Mouse (Mus musculus): ENCODE data around the gene Endog. TPM values are rescaled to one million over a fixed set of nuclear protein-coding genes. Genes with fewer than 3 reads are reported as not detected.
A peak's percentile ranks its signal among the peaks of the same experiment; 100 is the strongest.
"Not testable (repeated sequence)": the region's sequence is repeated elsewhere in the genome, so short reads cannot be mapped to it uniquely, and the experiment has no call there.

Endog gene
- total and polyA plus RNA-seq, 3 experiments: 1.1 to 36.0 (median 7.8) TPM

DNA sequence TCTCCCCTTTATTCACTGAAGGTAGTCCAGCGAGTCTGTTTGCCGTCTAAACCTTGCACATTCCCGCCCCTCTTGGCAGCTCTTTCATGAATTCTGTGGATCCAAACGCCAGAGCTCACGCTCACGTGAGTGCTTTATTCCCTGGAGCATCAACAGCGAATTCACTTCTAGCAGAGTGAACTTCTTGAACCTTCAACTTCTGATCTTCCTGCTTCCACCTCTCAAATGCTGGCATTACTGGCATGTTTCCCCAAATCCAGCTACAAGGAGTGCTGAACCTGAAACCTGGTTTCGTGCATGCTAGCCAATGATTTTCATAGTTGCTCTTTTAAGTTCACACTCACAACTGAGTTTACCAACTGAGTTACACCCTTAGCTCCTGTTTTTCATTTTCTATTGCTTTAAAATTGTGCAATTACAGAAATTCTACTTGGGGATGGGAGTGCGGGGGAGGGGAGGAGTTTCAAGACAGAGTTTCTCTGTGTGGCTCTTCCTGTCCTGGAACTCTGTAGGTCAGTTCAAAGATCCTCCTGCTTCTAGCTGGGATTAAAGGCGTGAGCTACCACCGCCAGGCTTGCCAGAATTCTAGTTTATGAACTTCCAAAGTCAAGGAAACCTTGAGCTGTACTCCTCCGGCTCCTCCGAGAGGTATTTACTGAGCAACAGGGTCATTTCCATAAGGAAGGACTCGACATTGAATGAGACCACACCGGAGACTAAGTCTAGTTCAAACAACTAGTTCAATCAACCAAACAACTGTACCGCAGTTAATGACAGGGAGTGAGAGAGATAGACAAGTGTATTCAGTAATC is 38.3 kb upstream of the Endog start:
- TF ChIP-seq GATA2 (IDR thresholded peaks at IDR 0.05; ENCODE audit: borderline replicate concordance, low read depth, low read length) (no peak), POLR2AphosphoS5 (IDR thresholded peaks at IDR 0.05; ENCODE audit: insufficient replicate concordance, low read depth, low read length) (0 out of 2 replicates have a peak, but pooled peaks have one; percentile 40)
- H3K4me1 ChIP-seq (ENCODE audit: insufficient read depth, low read depth, low read length): peaks cover 48% of the 10 kb centered on the region
- ATAC-seq (ENCODE audit: extremely low read depth, insufficient number of reproducible peaks, low FRiP score, poor library complexity, severe bottlenecking) (no peak), DNase-seq (ENCODE audit: low spot score) (peak; percentile 27)
- H3K9me3 ChIP-seq (replicated peaks): peaks cover 5% of the 10 kb centered on the region
- H3K4me3 ChIP-seq (ENCODE audit: low read depth, low read length): peak overlapping the region; percentile 98
- peaks cover 30% of the 10 kb centered on the region for H3K36me3 ChIP-seq (replicated peaks)
- no peaks in the 10 kb centered on the region for H3K27me3 ChIP-seq (ENCODE audit: insufficient read depth, low read length)

- Histone ChIP-seq H3K4me1 (ENCODE audit: insufficient read depth, low read depth, low read length) (peaks cover 48% of the 10 kb centered on the region), H3K4me3 (ENCODE audit: low read depth, low read length) (peak within 1 kb of the TSS; percentile 98), H3K9me3 (replicated peaks) (peaks cover 5% of the 10 kb centered on the region), H3K36me3 (replicated peaks) (peaks cover 38% of the 10 kb centered on the region), H3K27me3 (ENCODE audit: insufficient read depth, low read length) (no peaks in the 10 kb centered on the region)
- ATAC-seq (ENCODE audit: extremely low read depth, insufficient number of reproducible peaks, low FRiP score, poor library complexity, severe bottlenecking): peak; percentile 75
- DNase-seq (ENCODE audit: low spot score): peak; percentile 95
- TF ChIP-seq GATA2 (IDR thresholded peaks at IDR 0.05; ENCODE audit: borderline replicate concordance, low read depth, low read length): no peak
- no peak for TF ChIP-seq POLR2AphosphoS5 (IDR thresholded peaks at IDR 0.05; ENCODE audit: insufficient replicate concordance, low read depth, low read length)
- no peak for TF ChIP-seq TAL1 (conservative IDR thresholded peaks at IDR 0.05; ENCODE audit: low read depth, low read length)
- TF ChIP-seq CTCF (IDR thresholded peaks at IDR 0.05; ENCODE audit: low read depth, low read length): no peak
Observed at GRCm38 (mm10) chr2:30133613-30134377, 37.5 kb upstream of the Endog start, which contains the start of gene Tbc1d13. Gene Tbc1d13, plus strand, starts transcription at chr2:30133746.

DNA sequence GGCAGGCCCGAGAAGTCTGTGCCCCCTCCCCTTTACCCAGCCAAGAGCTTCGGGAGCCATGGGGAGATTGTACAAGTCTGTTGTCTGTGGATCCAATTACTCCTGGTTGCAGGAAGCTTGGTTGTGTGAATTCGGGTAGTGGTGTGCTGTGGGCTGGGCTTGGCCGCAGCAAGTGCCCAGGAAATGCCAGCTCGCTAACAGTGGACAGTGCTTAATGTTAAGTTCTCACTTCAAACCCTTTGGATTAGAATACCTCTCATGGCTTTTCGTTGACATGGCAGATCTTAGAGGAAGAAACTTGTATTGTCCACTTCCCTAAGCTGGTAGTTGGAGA is 36.9 kb upstream of the Endog start:
- H3K9me3 ChIP-seq (replicated peaks): peaks cover 5% of the 10 kb centered on the region
- no peak for TF ChIP-seq TAL1 (conservative IDR thresholded peaks at IDR 0.05; ENCODE audit: low read depth, low read length)
- no peak for TF ChIP-seq CTCF (IDR thresholded peaks at IDR 0.05; ENCODE audit: low read depth, low read length)
- no peak for TF ChIP-seq GATA1 (IDR thresholded peaks at IDR 0.05; ENCODE audit: borderline replicate concordance, low read length)
- TF ChIP-seq POLR2AphosphoS5 (IDR thresholded peaks at IDR 0.05; ENCODE audit: insufficient replicate concordance, low read depth, low read length): no peak
- no peak for TF ChIP-seq GATA2 (IDR thresholded peaks at IDR 0.05; ENCODE audit: borderline replicate concordance, low read depth, low read length)
- peaks cover 42% of the 10 kb centered on the region for H3K36me3 ChIP-seq (replicated peaks)
- no peaks in the 10 kb centered on the region for H3K27me3 ChIP-seq (ENCODE audit: insufficient read depth, low read length)
- peak overlapping the region; percentile 98 for H3K4me3 ChIP-seq (ENCODE audit: low read depth, low read length)
- DNase-seq (ENCODE audit: low spot score) (no peak), ATAC-seq (ENCODE audit: extremely low read depth, insufficient number of reproducible peaks, low FRiP score, poor library complexity, severe bottlenecking) (no peak)
- H3K4me1 ChIP-seq (ENCODE audit: insufficient read depth, low read depth, low read length): peaks cover 48% of the 10 kb centered on the region

- H3K27me3 ChIP-seq (ENCODE audit: insufficient read depth, low read length): no peaks in the 10 kb centered on the region
- TF ChIP-seq CTCF (IDR thresholded peaks at IDR 0.05; ENCODE audit: low read depth, low read length) (no peak), POLR2AphosphoS5 (IDR thresholded peaks at IDR 0.05; ENCODE audit: insufficient replicate concordance, low read depth, low read length) (no peak), GATA2 (IDR thresholded peaks at IDR 0.05; ENCODE audit: borderline replicate concordance, low read depth, low read length) (no peak), TAL1 (conservative IDR thresholded peaks at IDR 0.05; ENCODE audit: low read depth, low read length) (no peak), GATA1 (IDR thresholded peaks at IDR 0.05; ENCODE audit: borderline replicate concordance, low read length) (no peak)
Observed at GRCm38 (mm10) chr2:30134928-30135620, 36.2 kb upstream of the Endog start.

GRCm38 (mm10) chr2:30136458-30136857 is 34.8 kb upstream of the Endog start:
- no peak for TF ChIP-seq POLR2AphosphoS5 (IDR thresholded peaks at IDR 0.05; ENCODE audit: insufficient replicate concordance, low read depth, low read length)
- no peak for TF ChIP-seq TAL1 (conservative IDR thresholded peaks at IDR 0.05; ENCODE audit: low read depth, low read length)
- no peak for TF ChIP-seq GATA2 (IDR thresholded peaks at IDR 0.05; ENCODE audit: borderline replicate concordance, low read depth, low read length)
- no peak for TF ChIP-seq GATA1 (IDR thresholded peaks at IDR 0.05; ENCODE audit: borderline replicate concordance, low read length)
- no peak for TF ChIP-seq CTCF (IDR thresholded peaks at IDR 0.05; ENCODE audit: low read depth, low read length)
- no peak for ATAC-seq (ENCODE audit: extremely low read depth, insufficient number of reproducible peaks, low FRiP score, poor library complexity, severe bottlenecking)
- Histone ChIP-seq H3K4me1 (ENCODE audit: insufficient read depth, low read depth, low read length) (peaks cover 48% of the 10 kb centered on the region), H3K36me3 (replicated peaks) (peaks cover 60% of the 10 kb centered on the region), H3K4me3 (ENCODE audit: low read depth, low read length) (no peak overlapping the region; the same call in 1 of the 2 replicates), H3K27me3 (ENCODE audit: insufficient read depth, low read length) (no peaks in the 10 kb centered on the region), H3K9me3 (replicated peaks) (no peaks in the 10 kb centered on the region; the same call in 1 of the 2 replicates)
- no peak for DNase-seq (ENCODE audit: low spot score)

More at GRCm38 (mm10) chr2:30134928-30135620, 36.2 kb upstream of the Endog start:
- ATAC-seq (ENCODE audit: extremely low read depth, insufficient number of reproducible peaks, low FRiP score, poor library complexity, severe bottlenecking) (no peak), DNase-seq (ENCODE audit: low spot score) (no peak)
- Histone ChIP-seq H3K4me3 (ENCODE audit: low read depth, low read length) (peak overlapping the region; percentile 98; the same call in 1 of the 2 replicates), H3K36me3 (replicated peaks) (peaks cover 46% of the 10 kb centered on the region), H3K4me1 (ENCODE audit: insufficient read depth, low read depth, low read length) (peaks cover 48% of the 10 kb centered on the region), H3K9me3 (replicated peaks) (peaks cover 3% of the 10 kb centered on the region)

DNA sequence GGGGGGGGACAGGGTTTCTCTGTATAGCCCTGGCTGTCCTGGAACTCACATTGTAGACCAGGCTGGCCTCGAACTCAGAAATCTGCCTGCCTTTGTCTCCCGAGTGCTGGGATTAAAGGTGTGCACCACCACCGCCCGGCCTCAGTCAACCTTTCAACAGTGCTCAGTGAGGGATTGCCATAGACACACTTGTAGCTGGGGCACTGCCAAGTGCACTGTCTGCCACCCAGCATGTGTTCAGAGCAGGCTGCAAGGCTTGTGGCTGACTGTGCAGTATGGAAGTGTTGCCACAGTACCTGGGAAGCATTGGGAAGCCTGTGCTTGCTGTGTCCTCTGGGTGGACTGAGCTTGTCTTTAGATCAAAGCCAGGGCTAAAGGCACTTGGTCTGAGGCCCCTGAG is 31.3 kb upstream of the Endog start:
- H3K27me3 ChIP-seq (ENCODE audit: insufficient read depth, low read length); H3K9me3 ChIP-seq (replicated peaks); DNase-seq (ENCODE audit: low spot score); H3K4me3 ChIP-seq (ENCODE audit: low read depth, low read length); ATAC-seq (ENCODE audit: extremely low read depth, insufficient number of reproducible peaks, low FRiP score, poor library complexity, severe bottlenecking): not testable (repeated sequence)
- H3K36me3 ChIP-seq (replicated peaks): peaks cover 95% of the 10 kb centered on the region
- peaks cover 25% of the 10 kb centered on the region for H3K4me1 ChIP-seq (ENCODE audit: insufficient read depth, low read depth, low read length)

All from G1E (cell line).